Mouse (Mus musculus): ENCODE results near the gene Actb. TPM values are rescaled to one million over a fixed set of nuclear protein-coding genes. Genes with fewer than 3 reads are reported as not detected.

Actb gene
- total RNA-seq (2015; ENCODE audit: low replicate concordance) (4,143 and 4,236 TPM in 2 replicates), total RNA-seq (2017; ENCODE audit: low replicate concordance) (1,451 and 2,396 TPM in 2 replicates)

GRCm38 (mm10) chr5:142906532-142907047, at the start of gene Actb:
Gene Actb, minus strand, starts transcription at chr5:142906754.
- peak; percentile 72 for ATAC-seq (replicated peaks; ENCODE audit: low FRiP score, poor library complexity, severe bottlenecking)

GRCm38 (mm10) chr5:142953641-142954040, 47.1 kb upstream of the Actb start:
- ATAC-seq (replicated peaks; ENCODE audit: low FRiP score, poor library complexity, severe bottlenecking) = no peak

- ATAC-seq (replicated peaks; ENCODE audit: low FRiP score, poor library complexity, severe bottlenecking) = no peak
Observed at GRCm38 (mm10) chr5:142950405-142950804, 43.9 kb upstream of the Actb start.

GRCm38 (mm10) chr5:142949580-142949979, 43.0 kb upstream of the Actb start:
- ATAC-seq (replicated peaks; ENCODE audit: low FRiP score, poor library complexity, severe bottlenecking) = no peak

- no peak for ATAC-seq (replicated peaks; ENCODE audit: low FRiP score, poor library complexity, severe bottlenecking)
Observed at GRCm38 (mm10) chr5:142947460-142947859, 40.9 kb upstream of the Actb start.

- ATAC-seq (replicated peaks; ENCODE audit: low FRiP score, poor library complexity, severe bottlenecking) = no peak
Observed at GRCm38 (mm10) chr5:142944979-142945682, 38.6 kb upstream of the Actb start.

- no peak for ATAC-seq (replicated peaks; ENCODE audit: low FRiP score, poor library complexity, severe bottlenecking)
Observed at GRCm38 (mm10) chr5:142940393-142940792, 33.8 kb upstream of the Actb start.

GRCm38 (mm10) chr5:142937956-142938727, 31.6 kb upstream of the Actb start:
- no peak for ATAC-seq (replicated peaks; ENCODE audit: low FRiP score, poor library complexity, severe bottlenecking)

GRCm38 (mm10) chr5:142936336-142936719, 29.8 kb upstream of the Actb start:
- ATAC-seq (replicated peaks; ENCODE audit: low FRiP score, poor library complexity, severe bottlenecking) = peak; percentile 73

- ATAC-seq (replicated peaks; ENCODE audit: low FRiP score, poor library complexity, severe bottlenecking) = peak; percentile 77
Observed at GRCm38 (mm10) chr5:142935642-142936335, 29.2 kb upstream of the Actb start.

GRCm38 (mm10) chr5:142932731-142933130, 26.2 kb upstream of the Actb start:
- ATAC-seq (replicated peaks; ENCODE audit: low FRiP score, poor library complexity, severe bottlenecking) = no peak

- ATAC-seq (replicated peaks; ENCODE audit: low FRiP score, poor library complexity, severe bottlenecking) = peak; percentile 80
Observed at GRCm38 (mm10) chr5:142932084-142932685, 25.6 kb upstream of the Actb start.

- no peak for ATAC-seq (replicated peaks; ENCODE audit: low FRiP score, poor library complexity, severe bottlenecking)
Observed at GRCm38 (mm10) chr5:142931241-142931745, 24.7 kb upstream of the Actb start.

- 0 out of 2 replicates have a peak, but pooled peaks have one; percentile 8 for ATAC-seq (replicated peaks; ENCODE audit: low FRiP score, poor library complexity, severe bottlenecking)
Observed at GRCm38 (mm10) chr5:142929400-142929752, 22.8 kb upstream of the Actb start.

- peak; percentile 54 for ATAC-seq (replicated peaks; ENCODE audit: low FRiP score, poor library complexity, severe bottlenecking)
Observed at GRCm38 (mm10) chr5:142928749-142929399, 22.3 kb upstream of the Actb start.

GRCm38 (mm10) chr5:142927341-142927930, 20.9 kb upstream of the Actb start:
- ATAC-seq (replicated peaks; ENCODE audit: low FRiP score, poor library complexity, severe bottlenecking) = no peak

GRCm38 (mm10) chr5:142926940-142927228, 20.3 kb upstream of the Actb start:
- no peak for ATAC-seq (replicated peaks; ENCODE audit: low FRiP score, poor library complexity, severe bottlenecking)

- no peak for ATAC-seq (replicated peaks; ENCODE audit: low FRiP score, poor library complexity, severe bottlenecking)
Observed at GRCm38 (mm10) chr5:142926204-142926939, 19.8 kb upstream of the Actb start.

Measured in erythroblast, adult 5-6 weeks (primary cell).